Mouse (Mus musculus) heart, embryonic 12.5 days (tissue): Measurements from ENCODE around the gene Rab8b. TPM values are rescaled to one million over a fixed set of nuclear protein-coding genes. Genes with fewer than 3 reads are reported as not detected.
A peak's percentile ranks its signal among the peaks of the same experiment; 100 is the strongest.

ENCODE experiments used
- ATAC-seq: fragments of 200-750 bp; cut with Nextera tagmentation; 2 replicates; pipeline ENCODE4 v1.8.0; 2017; ENCODE audit warnings: moderate TSS enrichment, moderate library complexity; ENCODE audit not compliant: insufficient number of reproducible peaks, low FRiP score
- H3K27ac ChIP-seq: fragments of 300-500 bp; sonication (generic); 2 replicates; pipeline ENCODE4 v1.5.1; 2016; ENCODE audit warnings: mild to moderate bottlenecking, moderate library complexity; ENCODE audit not compliant: poor library complexity, severe bottlenecking
- H3K27me3 ChIP-seq: fragments of 300-500 bp; sonication (generic); replicated peaks from 2 replicates; pipeline ENCODE4 v1.6.1; 2016; ENCODE audit warnings: mild to moderate bottlenecking, moderate library complexity
- H3K36me3 ChIP-seq: fragments of 300-500 bp; sonication (generic); 2 replicates; pipeline ENCODE4 v1.6.1; 2016; ENCODE audit warnings: mild to moderate bottlenecking, moderate library complexity
- H3K4me1 ChIP-seq: fragments of 300-500 bp; sonication (generic); replicated peaks from 2 replicates; pipeline ENCODE4 v1.6.1; 2016; ENCODE audit warnings: mild to moderate bottlenecking
- H3K4me2 ChIP-seq: fragments of 300-500 bp; sonication (generic); 2 replicates; pipeline ENCODE4 v1.6.1; 2016; ENCODE audit warnings: mild to moderate bottlenecking, moderate library complexity
- H3K4me3 ChIP-seq: fragments of 300-500 bp; sonication (generic); 2 replicates; pipeline ENCODE4 v1.5.1; 2016; ENCODE audit warnings: mild to moderate bottlenecking
- H3K9ac ChIP-seq: fragments of 300-500 bp; sonication (generic); 2 replicates; pipeline ENCODE4 v1.6.1; 2016; ENCODE audit warnings: mild to moderate bottlenecking, moderate library complexity
- H3K9me3 ChIP-seq: fragments of 300-500 bp; sonication (generic); replicated peaks from 2 replicates; pipeline ENCODE4 v1.6.1; 2016; ENCODE audit warnings: mild to moderate bottlenecking, moderate library complexity
- WGBS: fragments of 180-500 bp; shearing (Covaris S2); methylation state at CpG from one replicate; pipeline ENCODE4 v1.1.7; 2016; 5-methylcytosine and 5-hydroxymethylcytosine counted together
- polyA plus RNA-seq: library from polyadenylated mRNA; unstranded; fragments of >200 nt; fragmentation: Nextera tagmentation; extraction: Ambion mirVana; gene quantifications from 2 replicates; pipeline ENCODE4 v1.2.1, GENCODE M21; 2016

Gene Rab8b
- polyA plus RNA-seq: 22.3 and 24.4 TPM in 2 replicates

DNA sequence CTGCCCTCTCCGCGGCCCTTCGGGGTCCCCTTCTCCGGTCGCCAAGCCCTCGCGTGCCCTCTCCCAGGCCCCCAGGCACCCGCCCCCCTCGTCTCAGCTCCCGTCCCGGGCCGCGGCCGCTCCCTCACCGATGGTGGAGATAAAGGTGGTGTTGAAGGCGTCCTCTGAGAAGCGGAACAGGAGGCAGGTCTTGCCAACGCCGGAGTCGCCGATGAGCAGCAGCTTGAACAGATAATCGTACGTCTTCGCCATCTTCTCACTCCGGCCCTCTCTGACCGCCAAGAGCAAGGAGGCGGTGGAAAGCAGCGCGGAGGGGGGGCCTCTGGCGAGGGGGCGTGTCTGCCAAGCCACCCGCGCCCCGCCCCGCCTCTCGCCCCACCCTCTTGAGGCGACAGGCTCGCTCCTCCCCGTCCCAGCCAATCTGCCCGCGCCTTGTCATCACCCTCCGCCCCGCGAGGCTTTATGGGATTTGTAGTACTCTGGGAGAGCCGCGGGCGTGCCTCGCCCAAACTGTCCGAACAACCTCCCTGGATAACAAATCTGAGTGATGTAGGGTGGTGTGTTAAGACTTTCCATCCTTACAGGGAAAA lies at the start of gene Rab8b:
Gene Rab8b (minus strand): TSS at position 306 of the 590 bp plus-strand sequence.
- WGBS: 0% methylated on average over 47 of the region's 49 CpGs
- H3K36me3 ChIP-seq: no peaks in the 10 kb centered on the region
- peaks cover 34% of the 10 kb centered on the region for H3K4me1 ChIP-seq
- no peaks in the 10 kb centered on the region for H3K9me3 ChIP-seq
- no peaks in the 10 kb centered on the region for H3K27me3 ChIP-seq
- H3K9ac ChIP-seq: peak within 1 kb of the TSS; percentile 80
- peak; percentile 96 for ATAC-seq
- peak within 1 kb of the TSS; percentile 91 for H3K4me2 ChIP-seq
- H3K27ac ChIP-seq: peak within 1 kb of the TSS; percentile 80
- H3K4me3 ChIP-seq: peak within 1 kb of the TSS; percentile 77

DNA sequence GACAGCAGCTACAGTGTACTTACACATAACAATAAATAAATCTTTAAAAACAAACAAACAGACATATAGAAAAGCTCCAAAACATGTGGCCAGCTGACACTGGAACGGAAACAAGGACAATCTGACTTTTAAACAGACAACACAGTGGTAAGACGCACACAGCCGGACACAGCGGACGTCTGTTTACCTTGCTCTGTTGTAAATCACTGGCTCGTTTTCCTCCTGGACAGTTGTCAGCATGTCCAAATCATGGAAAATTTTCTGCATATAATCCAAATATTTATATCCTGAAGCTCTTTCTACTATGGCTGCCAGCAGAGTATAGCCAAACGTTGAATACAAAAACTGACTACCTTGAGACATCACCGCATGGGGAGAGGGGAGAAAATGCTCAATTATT lies 48.0 kb upstream of the Rab8b start:
- no peak overlapping the region for H3K4me3 ChIP-seq
- H3K27me3 ChIP-seq: no peaks in the 10 kb centered on the region
- ATAC-seq: no peak

DNA sequence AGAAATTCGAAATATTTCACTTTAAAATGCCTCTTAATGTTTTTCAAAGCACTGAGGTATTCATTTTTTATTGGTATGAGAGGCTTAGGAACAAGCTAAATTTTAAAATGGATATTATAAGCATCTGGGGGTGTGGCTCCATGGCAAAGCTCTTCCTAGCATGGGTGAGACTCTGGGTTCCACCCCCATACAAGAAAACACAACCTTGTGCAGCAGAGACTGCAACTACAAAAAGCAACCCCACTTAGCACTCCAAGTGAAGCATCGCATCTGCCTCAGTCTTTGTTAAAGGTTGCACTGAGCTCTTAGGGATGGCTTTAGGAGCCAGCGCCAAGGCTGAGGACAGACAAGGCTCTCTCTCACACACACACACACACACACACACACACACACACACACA lies 42.0 kb upstream of the Rab8b start:
- Histone ChIP-seq H3K4me1 (no peaks in the 10 kb centered on the region), H3K36me3 (peaks cover 3% of the 10 kb centered on the region), H3K27ac (no peak overlapping the region), H3K9ac (no peak overlapping the region), H3K4me2 (no peak overlapping the region), H3K9me3 (no peaks in the 10 kb centered on the region), H3K4me3 (no peak overlapping the region), H3K27me3 (no peaks in the 10 kb centered on the region)
- 71% methylated on average over 3 of the region's 3 CpGs for WGBS
- no peak for ATAC-seq

More for the DNA sequence above, 48.0 kb upstream of the Rab8b start:
- Histone ChIP-seq H3K4me1 (no peaks in the 10 kb centered on the region), H3K27ac (no peak overlapping the region), H3K9ac (no peak overlapping the region), H3K36me3 (peaks cover 25% of the 10 kb centered on the region), H3K9me3 (no peaks in the 10 kb centered on the region), H3K4me2 (no peak overlapping the region)
- 87% methylated on average over 8 of the region's 8 CpGs for WGBS

DNA sequence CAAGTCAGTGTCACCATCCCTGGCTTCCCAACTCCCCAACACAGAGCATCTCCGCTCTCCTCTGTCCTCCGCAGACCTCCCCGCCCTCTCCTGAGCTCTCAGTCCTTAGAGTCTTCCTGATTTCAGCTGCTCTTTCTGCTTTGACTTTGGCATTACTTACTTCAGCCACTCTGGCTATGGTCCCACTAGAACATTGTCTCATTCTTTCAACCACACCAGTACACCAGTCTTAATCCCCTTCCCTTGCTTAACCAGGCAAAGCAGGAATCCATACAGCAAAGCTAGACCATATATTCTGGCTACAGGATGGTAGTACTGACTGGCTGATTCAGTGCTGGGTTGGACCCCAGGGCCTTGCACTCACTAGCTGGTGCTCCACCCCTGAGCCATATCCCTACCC lies 38.0 kb upstream of the Rab8b start:
- ATAC-seq: no peak
- no peak overlapping the region for H3K4me3 ChIP-seq
- 0 out of 2 replicates have a peak, but pooled peaks cover 4% of the 10 kb centered on the region for H3K36me3 ChIP-seq
- 83% methylated on average over 3 of the region's 3 CpGs for WGBS
- H3K9me3 ChIP-seq: no peaks in the 10 kb centered on the region
- no peak overlapping the region for H3K9ac ChIP-seq
- H3K27me3 ChIP-seq: no peaks in the 10 kb centered on the region
- no peaks in the 10 kb centered on the region for H3K4me1 ChIP-seq
- no peak overlapping the region for H3K27ac ChIP-seq
- H3K4me2 ChIP-seq: no peak overlapping the region

DNA sequence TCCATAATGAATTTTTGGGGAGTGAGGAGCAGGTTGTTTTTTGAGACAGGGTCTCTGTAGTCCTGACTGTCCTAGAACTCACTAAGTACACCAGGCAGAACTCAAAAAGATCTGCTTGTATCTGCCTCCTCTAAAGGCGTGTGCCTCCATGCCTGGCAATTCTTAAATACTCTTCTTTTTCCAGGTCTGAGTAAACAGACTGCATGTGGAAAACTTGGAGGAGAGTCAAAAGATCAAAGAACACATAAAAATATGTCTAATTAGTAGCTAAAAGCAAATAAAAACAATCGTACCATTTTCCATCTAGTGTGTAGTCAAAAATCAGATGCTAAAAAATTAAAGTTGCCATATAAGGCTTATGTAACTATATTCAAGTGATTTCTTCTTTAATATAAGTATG lies 33.4 kb upstream of the Rab8b start:
- Histone ChIP-seq H3K9me3 (no peaks in the 10 kb centered on the region), H3K9ac (no peak overlapping the region), H3K4me2 (no peak overlapping the region), H3K4me3 (no peak overlapping the region), H3K27me3 (no peaks in the 10 kb centered on the region), H3K36me3 (peaks cover 16% of the 10 kb centered on the region), H3K4me1 (no peaks in the 10 kb centered on the region), H3K27ac (no peak overlapping the region)
- 75% methylated on average over 2 of the region's 2 CpGs for WGBS
- no peak for ATAC-seq

DNA sequence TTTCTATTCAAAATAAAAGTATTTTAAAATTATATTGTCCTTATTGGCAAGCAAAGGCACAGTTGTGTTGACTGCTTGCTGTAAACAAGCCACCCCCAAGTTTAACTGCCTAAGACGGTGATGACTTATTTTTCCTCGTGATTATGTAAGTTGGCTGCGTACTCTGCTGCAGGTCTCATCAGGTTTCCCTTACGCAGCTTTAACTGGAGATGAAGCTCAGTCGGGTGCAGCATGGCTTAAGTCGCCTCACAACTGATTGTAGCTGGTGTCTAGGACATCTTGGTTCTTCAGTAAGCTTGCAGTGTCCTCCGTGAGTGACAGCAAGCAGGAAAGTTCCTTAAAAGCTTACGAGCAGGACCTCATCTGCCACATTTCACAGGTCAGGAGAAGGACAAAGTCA lies 32.8 kb upstream of the Rab8b start:
- Histone ChIP-seq H3K27me3 (no peaks in the 10 kb centered on the region), H3K27ac (no peak overlapping the region), H3K9ac (no peak overlapping the region), H3K36me3 (peaks cover 19% of the 10 kb centered on the region), H3K4me1 (no peaks in the 10 kb centered on the region), H3K4me2 (no peak overlapping the region), H3K4me3 (no peak overlapping the region), H3K9me3 (no peaks in the 10 kb centered on the region)
- WGBS: 75% methylated on average over 8 of the region's 8 CpGs
- ATAC-seq: no peak

DNA sequence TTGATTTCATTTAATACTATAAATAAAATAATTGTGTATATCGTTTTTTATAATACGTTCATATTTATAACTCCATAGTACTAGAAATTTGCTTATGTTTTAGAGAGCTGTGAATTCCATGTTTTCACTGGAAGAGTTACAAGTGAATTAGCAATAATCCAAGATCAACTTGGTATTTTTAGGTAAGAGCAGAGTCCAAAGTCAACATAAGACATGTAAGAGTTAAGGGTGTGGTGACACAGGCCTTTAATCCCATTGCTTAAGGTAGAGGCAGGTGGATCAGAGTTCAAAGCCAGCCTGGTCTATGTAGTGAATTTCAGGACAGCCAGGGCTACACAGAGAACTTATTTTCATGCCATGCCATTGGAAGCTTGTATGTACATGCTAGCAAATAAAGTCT lies 29.0 kb upstream of the Rab8b start:
- WGBS: 92% methylated on average over 2 of the region's 2 CpGs
- Histone ChIP-seq H3K27ac (no peak overlapping the region), H3K4me2 (no peak overlapping the region), H3K9ac (no peak overlapping the region), H3K36me3 (peaks cover 14% of the 10 kb centered on the region), H3K9me3 (no peaks in the 10 kb centered on the region), H3K4me1 (peaks cover 7% of the 10 kb centered on the region; the same call in 1 of the 2 replicates), H3K27me3 (no peaks in the 10 kb centered on the region), H3K4me3 (no peak overlapping the region)
- ATAC-seq: no peak

DNA sequence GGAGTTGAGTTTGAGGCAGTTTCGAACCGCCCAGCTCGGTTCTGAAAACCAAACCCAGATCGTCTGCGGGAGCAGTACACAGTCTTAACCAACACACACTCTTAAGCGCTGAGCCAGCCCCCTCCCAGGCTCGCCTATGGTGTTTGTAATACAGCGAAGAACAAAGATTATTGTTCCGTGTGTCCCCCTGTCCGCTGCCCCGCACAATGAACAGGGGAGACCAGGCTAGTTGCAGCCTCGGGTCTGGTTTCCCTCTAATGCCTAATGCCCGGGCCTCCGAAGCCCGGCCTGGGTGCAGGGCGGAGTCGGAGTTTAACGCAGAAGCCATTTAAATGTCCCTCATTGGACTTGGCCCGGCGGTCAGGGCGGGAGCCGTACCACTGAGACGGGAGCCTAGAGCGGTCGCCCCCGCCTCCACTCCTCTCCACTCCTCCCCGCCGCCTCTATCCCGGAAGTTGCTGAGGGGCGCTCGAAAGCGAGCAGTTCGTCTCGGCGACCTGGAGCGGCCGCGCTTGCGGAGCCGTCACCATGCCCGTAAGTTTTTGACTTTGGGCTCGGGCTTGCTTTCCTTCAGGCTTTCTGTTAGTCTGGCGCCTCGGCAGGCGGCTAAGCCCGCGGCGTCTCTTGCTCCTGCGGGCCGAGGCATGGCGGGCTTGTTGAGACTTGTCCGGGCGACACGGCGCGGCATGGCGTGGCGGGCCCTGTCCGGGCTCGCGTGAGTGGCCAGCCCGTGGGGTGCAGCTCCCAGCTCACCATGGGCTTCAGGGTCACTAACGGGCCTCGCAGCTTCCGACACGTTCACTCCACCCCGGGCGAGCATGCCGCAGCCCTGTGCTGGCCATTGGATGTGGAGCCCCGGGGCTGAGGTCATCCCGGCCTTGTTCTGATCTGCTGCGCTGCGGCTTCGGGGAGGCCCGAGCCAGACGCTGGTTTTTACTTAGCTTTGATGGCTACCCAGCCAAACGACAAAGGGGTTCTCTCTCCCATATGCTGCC lies 26.5 kb upstream of the Rab8b start, which contains the start of gene Rps27l:
Gene Rps27l (plus strand): TSS at position 440 of the 995 bp plus-strand sequence.
- H3K9me3 ChIP-seq: no peaks in the 10 kb centered on the region
- WGBS: under 1% methylated on average over 76 of the region's 77 CpGs
- peak; percentile 99 for ATAC-seq
- peak within 1 kb of the TSS; percentile 92 for H3K27ac ChIP-seq
- H3K36me3 ChIP-seq: peaks cover 11% of the 10 kb centered on the region
- H3K9ac ChIP-seq: peak within 1 kb of the TSS; percentile 93
- no peaks in the 10 kb centered on the region for H3K27me3 ChIP-seq
- peaks cover 7% of the 10 kb centered on the region; the same call in 1 of the 2 replicates for H3K4me1 ChIP-seq
- peak within 1 kb of the TSS; percentile 97 for H3K4me2 ChIP-seq
- H3K4me3 ChIP-seq: peak within 1 kb of the TSS; percentile 89

DNA sequence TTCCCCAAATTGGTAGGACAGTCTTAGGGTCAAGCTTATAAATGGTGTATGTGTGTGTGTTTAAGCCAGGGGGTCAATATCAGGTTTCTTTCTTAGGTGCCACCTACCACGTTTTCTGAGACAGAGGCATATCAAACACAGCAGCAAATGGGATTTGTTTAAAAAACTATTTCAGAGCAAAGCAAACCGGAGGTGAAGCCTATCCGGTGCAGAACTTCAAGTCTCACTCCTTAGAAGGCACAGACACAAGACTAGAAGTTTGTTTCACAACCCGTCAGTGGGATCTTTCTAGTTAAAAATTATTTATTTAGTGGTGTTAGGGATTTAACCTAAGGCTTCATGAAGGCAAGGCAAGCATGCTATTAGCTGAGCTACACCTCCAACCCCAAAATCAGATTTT lies 25.7 kb upstream of the Rab8b start:
- Histone ChIP-seq H3K4me2 (peak overlapping the region; percentile 97), H3K36me3 (peaks cover 11% of the 10 kb centered on the region), H3K9me3 (no peaks in the 10 kb centered on the region), H3K27ac (peak overlapping the region; percentile 92), H3K27me3 (no peaks in the 10 kb centered on the region), H3K4me1 (peaks cover 7% of the 10 kb centered on the region; the same call in 1 of the 2 replicates), H3K4me3 (peak overlapping the region; percentile 89), H3K9ac (peak overlapping the region; percentile 79)
- no peak for ATAC-seq
- WGBS: 19% methylated on average over 4 of the region's 4 CpGs

DNA sequence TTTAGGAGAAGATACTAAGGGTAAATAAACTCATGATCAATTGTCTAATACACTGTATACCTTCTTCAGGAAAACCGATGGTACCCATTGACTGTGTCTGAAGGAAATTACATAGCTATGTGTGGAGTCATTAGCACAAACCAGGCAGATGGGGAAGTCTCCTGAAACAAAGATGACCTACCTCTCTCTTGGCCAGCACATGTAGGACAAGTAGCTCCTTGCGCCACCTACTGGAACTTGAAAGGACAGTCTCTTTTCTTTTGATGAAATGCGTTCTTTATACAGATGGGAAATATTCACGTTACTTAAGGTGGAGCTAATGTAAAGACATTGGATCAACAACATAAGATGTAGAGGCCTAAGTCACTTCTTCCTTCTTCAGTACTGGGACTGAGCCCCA lies 19.3 kb upstream of the Rab8b start:
- no peak overlapping the region for H3K4me3 ChIP-seq
- no peaks in the 10 kb centered on the region for H3K27me3 ChIP-seq
- ATAC-seq: no peak

DNA sequence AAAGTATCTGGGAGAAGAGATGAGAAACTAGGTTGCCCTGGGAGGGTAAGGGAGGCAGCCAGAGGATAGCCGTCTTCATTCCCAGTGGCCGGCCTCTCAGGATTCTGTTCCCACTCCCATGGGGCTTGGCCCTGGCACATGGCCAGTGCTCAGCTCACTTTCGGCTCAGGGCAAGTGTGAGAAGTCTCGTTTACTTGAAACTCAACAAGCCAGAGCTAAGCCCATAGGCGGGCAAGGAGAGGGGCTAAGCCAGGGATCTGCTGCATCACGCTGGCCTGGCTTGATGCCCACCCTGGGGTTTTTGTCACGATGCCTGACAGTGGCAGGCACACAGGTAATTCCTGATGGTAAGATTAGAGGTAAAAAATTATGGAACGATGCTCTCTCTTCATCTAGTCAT lies 18.0 kb upstream of the Rab8b start:
- Histone ChIP-seq H3K4me2 (no peak overlapping the region), H3K9ac (no peak overlapping the region), H3K27ac (no peak overlapping the region), H3K9me3 (no peaks in the 10 kb centered on the region), H3K36me3 (no peaks in the 10 kb centered on the region), H3K27me3 (no peaks in the 10 kb centered on the region), H3K4me1 (no peaks in the 10 kb centered on the region), H3K4me3 (no peak overlapping the region)
- no peak for ATAC-seq
- 59% methylated on average over 8 of the region's 8 CpGs for WGBS

More for the DNA sequence above, 19.3 kb upstream of the Rab8b start:
- Histone ChIP-seq H3K4me2 (no peak overlapping the region), H3K36me3 (no peaks in the 10 kb centered on the region), H3K4me1 (no peaks in the 10 kb centered on the region), H3K27ac (no peak overlapping the region), H3K9ac (no peak overlapping the region), H3K9me3 (no peaks in the 10 kb centered on the region)
- WGBS: 2% methylated on average over 4 of the region's 4 CpGs
